Mouse (Mus musculus) gastrocnemius, adult 18-20 months (tissue): ENCODE data around the gene Tmed8. TPM values are rescaled to one million over a fixed set of nuclear protein-coding genes. Genes with fewer than 3 reads are reported as not detected.
"Not testable (repeated sequence)": the region's sequence is repeated elsewhere in the genome, so short reads cannot be mapped to it uniquely, and the experiment has no call there.

Source experiments
- DNase-seq: peaks from one replicate; pipeline ENCODE4 v3.0.0; 2021; ENCODE audit warnings: low spot score
- long read RNA-seq, 2 experiments: library from polyadenylated mRNA; stranded (forward); transcript quantifications; one replicate each; pipeline ENCODE4 v2.0.0; 2021
- total RNA-seq, 2 experiments: library from RNA; stranded (reverse); gene quantifications; 2 replicates each; pipeline ENCODE4 v1.2.3; 2021

The Tmed8 gene
- total RNA-seq = 1 to 10 TPM; 1.3 to 1.4 TPM
- long read RNA-seq, experiment 1 = 0 reads
- long read RNA-seq, experiment 2 = 0 reads

DNA sequence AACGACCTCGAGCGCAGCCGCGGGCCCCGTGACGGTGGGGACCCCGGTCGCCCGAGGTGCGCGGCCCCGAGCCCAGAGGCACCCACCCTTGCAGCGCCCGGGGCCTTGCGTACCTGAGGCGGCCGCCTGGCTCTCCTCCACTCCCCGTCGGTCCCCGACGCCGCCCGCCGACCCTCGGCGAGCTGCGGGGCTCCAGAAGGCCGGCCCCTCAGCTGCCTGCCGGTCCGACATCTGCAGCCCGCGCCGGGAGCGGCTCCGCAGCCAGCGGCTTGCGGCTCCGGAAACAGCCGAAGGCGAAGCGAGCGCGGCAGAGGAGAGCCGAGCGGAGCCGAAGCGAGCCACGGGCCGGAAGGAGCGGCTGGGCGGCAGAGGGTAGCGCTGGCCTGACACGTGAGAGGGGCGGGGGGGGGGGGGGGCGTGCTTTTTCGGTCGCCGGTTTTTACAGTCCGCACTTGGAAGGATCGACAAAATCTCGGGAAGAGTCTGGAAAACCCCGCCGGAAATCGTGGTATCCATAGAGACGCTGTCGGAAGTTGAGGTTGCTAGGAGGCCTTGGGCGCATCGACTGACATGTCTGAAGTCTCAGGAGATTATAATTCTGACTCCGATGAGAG, at the start of gene Tmed8:
Gene Tmed8 (minus strand): TSS at position 482 of the 614 bp plus-strand sequence.
- peak; percentile 63 for DNase-seq

DNA sequence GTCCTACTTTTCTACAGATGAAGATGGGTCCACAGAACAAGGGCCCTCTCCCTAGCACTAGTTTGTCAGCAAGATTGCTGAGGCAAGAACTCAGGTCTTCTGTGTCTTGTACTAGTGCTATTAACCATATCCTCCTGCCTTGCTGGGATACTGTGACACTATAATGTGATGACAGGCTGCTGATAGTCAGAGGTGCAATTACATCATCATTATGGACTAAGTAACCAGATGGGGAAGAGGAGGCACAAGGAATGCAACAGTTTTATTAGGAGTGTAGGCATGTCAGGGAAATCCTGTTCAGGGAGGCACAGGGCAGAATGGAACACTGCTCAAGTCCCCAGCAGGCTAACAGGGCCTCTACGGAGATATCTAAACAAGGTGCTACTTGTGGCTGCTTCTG, 38.4 kb upstream of the Tmed8 start, which contains the start of gene Noxred1:
Gene Noxred1 (minus strand): TSS at position 101 of the 400 bp plus-strand sequence.
- no peak for DNase-seq

DNA sequence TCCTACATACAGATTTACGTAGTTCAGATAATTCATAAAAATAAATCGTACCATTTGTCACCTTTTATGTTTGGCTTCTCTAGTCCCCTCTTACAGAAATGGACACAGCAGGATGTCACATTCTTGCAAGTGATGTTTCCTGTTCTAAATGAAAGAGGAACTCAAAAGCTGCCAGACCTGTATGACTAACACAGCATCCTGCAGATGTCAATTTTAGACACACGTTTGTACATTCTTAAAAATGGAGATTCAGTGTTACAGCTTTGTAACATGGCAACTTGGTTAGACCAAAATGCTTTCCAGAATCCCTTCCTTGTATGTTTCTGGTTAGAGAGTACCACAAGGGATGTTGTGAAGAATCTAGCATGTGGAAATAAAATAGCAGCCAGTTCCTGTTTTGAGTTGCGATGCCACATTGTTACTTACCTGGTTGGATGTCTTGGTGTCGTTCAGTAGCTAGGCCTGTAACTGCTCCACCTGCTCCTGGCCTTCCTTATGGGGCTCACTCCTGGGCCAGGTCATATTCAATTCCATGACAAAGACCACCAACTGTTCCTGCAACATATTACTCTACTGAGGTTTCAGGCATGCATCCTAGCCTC, 36.7 kb upstream of the Tmed8 start:
- no peak for DNase-seq

DNA sequence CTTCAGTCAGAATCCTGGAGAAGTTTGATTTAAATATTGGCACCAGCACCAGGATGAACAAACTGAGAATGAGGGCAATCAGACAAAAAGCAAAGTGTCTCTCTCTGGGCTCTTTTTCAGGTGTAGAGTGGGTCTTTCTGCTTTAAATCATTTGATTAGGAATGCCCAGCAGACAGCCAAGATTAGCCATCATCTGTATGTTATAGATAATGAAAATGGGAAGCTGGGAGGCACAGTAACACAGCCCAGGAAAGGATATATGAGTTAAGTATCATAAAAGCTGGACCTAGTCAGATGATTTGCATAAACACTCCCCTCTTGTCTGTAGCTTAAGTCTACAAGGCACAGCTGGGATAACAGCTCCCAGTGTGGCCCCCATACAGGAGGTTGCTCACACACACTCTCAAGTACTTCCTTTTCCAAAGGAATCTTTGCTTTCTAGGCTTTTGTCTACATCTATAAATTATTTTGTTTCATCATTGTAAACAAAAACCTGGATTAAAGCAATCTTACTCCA, 30.2 kb upstream of the Tmed8 start:
- DNase-seq = no peak

DNA sequence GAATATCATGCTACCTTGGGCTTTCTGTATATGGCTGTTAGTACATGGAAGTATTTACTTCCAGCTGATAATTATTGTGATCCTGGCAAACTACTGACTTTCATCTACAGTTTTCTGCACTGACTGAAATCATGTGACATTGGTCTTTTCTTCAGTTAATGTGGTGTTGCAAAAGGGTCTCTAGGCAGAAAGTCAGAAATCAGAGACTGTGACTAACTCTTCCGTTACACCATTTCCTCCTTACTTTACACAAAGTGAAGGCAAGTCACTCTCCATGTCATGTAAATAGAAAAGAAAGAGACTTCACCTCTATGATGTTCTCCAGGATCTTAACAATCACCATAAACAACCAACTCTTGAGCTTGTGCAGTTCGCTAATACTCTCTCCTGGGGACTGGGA, 29.4 kb upstream of the Tmed8 start:
- no peak for DNase-seq

DNA sequence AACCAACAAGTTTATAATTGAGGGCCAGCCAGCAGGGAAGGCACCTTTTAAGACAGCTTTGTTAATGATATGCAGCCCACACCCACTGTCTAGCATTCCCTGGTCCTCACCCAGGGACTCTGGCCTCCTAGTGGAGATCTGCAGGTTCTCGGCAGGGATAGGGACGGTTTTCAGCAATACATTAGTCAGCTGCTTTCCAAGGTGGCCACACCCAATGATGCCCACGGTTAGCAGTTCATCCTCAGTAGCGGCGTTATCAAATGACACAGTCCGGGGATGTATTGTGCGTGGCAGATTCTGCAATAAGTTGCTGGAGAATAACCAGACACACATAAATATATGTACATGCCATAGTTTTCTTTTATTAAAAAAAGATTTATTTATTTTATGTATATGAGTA, 26.5 kb upstream of the Tmed8 start:
- DNase-seq = no peak

DNA sequence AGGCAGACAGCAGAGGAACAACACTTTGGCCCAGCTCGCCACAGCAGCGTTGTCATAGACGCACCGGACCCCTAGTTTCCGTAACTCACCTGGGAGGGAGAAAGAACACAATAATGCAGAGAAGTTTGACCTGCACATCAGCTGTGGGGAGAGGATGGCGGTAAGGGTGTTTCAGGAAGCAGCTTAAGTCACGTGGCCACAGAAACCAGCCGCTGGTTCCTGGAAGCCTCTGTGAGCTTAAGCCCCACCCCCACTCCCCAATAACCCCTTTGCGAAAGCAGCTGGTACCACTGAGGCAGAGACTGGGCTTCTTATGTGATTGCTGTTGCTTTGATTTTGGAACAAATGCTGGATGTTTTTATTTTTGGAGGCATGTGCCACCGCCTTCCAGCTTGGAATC, 24.7 kb upstream of the Tmed8 start:
- no peak for DNase-seq

DNA sequence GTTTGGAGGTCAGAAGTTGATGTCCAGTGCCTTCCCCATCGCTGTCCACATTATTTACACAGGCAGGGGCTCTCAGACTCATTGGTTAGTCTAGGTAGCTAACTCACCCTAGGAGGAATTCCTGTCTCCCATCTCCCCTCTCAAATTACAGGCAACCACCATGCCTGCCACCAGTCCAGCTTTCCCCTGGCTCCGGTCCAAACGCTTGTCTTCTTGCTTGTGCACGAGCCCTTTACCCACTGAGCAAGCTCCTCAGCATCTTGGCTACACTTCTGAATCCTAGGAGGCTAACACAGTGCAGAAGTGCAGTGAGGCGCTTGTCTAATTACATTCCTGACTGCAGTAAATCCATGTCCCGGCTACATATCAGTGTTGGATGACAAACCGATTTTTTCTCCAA, 19.1 kb upstream of the Tmed8 start:
- peak; percentile 7 for DNase-seq

DNA sequence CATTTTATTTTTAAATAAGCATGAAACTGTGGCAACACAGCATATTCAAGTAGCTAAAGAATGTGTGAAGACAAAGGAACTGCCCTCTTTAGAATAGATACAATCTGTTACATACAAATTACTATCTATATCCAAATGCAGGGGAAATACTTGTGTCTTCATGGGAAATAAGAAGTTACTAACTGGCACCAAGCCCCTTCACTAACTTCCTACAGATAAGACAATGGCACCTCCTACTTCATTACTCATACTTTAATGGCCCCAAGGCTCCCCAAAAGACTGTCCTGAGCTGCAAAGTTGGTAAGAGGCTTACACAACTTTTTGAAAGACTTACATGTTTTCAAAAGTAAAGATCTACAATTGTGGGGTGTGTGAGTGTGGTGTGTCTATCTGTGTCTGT, 17.3 kb upstream of the Tmed8 start:
- no peak for DNase-seq

DNA sequence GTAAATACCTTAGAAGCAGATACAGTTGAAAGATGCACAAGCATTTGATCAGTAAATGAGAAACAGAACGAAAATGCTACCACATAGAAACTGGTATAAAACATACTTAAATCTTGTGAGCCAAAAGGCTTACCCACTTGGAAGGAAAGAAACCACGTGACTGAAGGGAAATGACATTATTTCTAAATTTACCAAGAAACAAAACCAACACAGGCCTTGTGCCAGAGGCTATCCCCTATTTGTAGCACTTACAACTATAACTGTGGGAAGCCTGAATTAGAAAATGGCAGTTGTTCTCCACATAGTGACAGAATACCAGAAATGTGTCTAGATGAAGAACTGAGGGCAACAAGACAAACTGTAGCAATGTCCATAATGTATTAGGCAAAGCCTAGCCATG, 15.8 kb upstream of the Tmed8 start:
- DNase-seq = no peak

DNA sequence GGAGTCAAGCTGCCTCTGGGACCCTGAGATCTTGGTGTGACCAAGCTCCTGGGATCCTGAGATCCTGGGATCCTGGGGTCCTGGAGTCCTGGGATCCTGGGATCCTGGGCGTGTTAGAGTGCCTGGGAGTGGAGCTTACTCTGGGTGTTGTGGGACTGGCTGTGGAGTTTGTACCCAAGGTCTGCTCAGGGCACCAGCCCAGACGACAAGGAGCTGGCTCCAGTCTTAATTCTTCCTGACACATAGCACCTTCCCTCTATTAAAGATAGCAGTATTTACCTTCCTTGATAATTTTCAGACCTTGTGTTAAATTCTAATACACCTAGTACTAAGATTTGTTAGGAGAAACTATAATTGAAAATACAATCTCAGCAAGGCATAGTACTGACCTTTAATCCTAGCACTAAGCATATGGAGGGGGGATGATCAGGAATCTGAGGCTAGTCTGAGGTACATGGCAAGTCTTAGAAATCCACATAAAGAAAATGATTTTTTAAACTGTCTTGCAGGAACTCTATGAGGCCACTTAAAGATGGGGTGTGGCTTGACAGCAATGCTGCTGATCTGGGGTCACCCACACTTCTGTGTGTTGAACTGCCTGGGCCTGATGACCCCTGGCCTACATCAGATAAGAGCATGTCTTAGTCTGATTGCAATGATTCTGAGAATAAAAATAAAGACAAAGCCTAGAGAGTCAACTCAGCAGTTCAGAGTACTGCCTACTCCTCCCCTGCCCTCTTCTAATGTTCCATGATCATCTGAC, 12.8 kb upstream of the Tmed8 start:
- DNase-seq = no peak

DNA sequence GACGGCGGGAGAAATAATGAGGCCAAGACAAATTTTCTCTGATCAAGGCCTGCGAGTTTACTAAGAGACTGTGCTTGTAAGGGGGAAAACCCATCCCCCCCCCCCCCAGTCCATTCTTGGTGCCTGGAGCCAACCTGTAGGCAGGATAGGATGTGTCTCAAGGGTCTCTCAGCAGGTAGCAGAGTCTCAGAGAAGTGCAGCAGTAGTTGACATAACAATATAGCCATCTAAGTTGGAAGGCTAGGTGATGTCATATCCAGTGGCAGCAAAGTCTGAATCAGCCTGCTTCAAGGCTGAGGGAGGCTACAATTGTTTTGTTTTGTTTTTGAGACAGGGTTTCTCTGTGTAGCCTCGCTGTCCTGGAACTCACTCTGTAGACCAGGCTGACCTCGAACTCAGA, 5.5 kb upstream of the Tmed8 start:
- not testable (repeated sequence) for DNase-seq

DNA sequence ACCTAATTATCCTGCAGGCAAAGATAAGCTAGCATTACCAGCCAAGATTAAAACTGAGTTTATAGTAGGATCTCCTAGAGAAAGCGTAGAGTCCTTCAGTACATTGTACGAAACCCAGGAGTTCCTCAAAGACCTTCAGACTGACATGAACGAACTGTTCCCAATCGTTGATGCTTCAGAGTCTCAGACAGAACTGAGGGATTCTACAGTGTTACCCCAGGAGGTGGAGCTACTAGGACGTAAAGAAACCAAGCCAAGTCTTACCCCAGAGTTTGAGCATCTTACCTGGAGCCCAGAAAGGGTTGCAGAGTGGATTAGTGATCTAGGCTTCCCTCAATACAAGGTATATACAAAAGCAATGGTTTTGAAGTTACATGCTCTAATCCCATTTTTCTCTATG, 1.4 kb upstream of the Tmed8 start:
- no peak for DNase-seq

DNA sequence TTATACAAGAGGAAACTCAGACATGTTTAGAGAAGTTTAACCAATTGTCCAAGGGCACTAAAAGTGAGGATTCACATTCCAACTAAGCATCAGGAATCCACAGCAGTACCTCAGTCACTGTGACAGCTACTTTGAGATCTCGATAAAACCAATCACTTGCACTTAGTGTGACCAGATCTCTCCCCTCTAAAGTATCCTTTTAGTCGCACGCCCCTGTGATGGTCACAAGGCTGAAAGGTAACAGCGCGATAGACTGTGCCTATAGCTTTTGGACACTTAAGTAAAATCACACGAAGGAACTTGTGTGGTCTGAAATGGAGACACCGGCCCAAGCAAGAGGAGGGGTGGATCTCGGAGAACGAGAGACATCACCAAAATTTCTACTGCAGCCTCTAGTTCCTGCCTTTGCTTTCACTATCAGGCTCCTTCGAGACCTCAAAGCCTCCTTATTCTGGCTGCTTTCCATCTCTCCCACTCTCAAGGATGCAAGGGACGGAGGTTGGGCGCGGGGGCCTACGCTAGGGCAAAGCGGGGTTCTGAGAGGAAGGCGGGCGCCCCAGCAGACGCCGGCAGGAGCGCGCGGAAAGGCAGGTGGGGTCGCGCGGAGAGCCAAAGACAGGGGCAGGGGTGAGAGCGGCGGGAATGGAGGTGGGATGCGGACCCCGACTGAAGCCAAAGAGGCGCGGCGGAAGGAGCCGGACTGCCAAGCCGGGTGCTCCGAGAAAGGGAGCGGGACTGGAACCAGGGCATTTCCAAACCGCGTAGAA, 865 bp downstream of the Tmed8 start, which contains the start of gene Samd15:
Gene Samd15 (plus strand): TSS at position 518 of the 767 bp plus-strand sequence.
- peak; percentile 4 for DNase-seq

DNA sequence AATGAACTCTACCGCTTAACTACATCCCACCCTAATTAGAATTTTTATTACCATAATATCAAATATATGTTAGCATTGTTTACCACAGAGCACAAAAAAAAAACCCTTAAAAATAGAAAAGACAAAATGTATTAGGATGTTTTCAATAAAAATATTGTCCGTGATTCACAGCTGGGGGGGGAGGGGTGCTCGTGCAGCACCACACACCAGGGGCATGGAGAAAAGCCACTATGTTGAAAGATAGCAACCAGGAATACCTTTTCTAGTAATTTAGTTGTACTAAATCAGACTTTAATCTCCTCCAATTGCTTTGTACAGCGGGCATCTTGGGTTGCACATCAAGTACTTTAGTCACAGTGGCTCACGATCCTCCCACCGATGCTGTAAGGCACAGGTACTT, 1.5 kb downstream of the Tmed8 start:
- no peak for DNase-seq

DNA sequence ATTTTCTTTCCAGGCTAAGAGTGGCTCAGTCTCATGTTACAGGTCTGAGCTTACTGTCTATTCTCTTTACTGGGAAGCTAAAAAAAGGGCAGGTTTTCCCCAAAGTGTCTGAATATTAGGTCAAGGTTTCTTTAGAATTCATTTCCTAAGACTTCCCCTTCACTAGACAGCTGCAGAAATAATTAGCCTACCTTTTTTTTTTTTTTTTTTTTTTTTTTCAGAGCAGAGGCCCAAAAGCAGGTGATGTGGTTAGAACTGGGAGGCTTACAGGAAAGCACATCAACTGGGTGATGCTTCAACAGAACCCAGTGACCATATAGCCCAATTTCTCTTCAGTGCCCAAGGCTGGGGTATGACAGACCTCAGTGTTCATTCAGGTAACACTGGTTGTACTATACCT, 3.9 kb downstream of the Tmed8 start:
- no peak for DNase-seq

DNA sequence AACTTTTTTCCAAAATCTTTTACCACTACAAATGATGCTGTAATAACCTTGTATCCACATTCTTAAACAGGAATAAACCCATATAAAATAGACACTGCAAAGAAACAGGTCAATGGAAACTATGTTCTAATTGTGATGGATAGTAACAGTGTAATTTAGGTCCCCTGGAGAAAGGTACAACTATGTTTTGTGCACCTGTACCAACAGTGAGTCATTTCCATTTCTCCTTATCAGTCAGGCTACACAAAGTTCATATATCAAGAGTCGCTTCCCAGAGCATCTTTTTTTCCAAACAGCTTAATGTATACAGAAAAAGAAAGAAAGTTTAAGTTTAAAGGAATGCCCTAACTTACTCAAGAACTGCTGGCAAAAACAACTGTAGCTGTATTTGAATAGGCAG, 5.2 kb downstream of the Tmed8 start:
- no peak for DNase-seq

DNA sequence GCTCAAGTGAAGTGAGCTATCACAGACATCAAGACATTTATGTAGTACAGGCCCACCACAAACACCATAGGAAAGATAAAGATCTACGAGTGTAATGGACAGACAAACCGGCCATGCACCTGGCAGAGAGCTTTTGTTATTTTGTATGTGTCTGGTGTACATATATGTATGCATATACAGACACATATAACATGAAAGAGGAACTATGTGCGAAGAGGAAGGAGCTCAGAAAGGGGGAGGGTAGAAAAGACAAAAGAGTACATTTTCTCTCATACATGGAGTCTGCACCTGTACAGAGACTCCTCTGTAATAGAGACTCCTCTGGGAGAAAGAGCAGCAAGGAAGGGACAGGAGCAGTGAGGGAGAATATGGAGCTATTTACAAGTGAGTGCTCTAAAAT, 7.2 kb downstream of the Tmed8 start:
- no peak for DNase-seq

DNA sequence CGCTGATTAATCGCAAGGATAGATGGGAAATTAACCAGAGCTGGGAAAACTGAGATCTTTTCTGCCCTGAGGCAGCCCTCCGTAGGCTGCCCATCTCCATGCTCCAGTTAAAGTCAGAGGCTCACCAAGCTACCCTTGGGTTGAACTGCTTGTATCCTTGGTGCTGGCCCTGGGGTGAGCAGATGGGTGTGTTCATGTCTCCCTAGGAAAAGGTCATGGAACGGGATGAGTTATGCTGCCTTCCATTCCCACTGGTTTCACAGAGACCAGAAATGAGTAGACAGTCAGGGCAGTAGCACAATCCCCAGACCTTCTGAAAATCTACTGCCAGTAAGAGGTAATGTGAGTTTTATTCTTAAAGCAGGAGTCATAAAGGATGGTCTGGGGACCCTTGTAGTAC, 22.6 kb downstream of the Tmed8 start:
- DNase-seq = no peak

DNA sequence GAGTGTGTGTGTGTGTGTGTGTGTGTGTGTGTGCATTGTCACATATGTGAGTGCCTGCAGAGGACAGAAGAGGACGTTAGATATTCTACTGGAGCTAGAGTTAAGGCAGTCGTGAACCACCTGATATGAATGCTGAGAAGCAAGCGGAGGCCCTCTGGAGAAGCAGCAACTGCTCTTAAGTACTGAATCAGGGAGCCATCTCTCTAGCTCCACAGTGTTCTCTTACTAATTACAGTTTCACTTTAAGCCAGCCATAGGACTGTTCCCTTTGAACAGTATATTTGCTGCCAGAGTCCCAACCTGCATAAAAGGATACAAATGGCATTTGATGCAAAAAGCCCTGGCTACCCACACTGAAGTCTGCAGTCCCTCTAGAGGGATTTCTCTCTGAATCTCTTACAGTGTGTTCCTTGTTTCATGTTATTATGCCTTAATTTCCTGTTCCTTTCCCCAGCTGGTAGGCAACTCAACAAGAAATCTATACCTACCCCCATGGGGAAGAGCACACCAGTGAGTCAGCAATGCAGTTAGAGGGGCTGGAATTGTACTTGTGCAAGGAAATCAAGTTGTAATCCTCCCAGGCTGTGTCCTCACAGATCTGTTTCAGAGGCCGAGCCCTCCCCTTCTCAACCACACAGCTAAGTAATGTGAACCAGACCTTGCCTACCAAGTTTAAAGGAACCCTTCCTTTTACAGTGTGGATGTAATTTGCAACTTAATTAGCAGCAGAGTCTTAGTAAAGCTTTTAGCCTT, 24.9 kb downstream of the Tmed8 start:
- DNase-seq = no peak

DNA sequence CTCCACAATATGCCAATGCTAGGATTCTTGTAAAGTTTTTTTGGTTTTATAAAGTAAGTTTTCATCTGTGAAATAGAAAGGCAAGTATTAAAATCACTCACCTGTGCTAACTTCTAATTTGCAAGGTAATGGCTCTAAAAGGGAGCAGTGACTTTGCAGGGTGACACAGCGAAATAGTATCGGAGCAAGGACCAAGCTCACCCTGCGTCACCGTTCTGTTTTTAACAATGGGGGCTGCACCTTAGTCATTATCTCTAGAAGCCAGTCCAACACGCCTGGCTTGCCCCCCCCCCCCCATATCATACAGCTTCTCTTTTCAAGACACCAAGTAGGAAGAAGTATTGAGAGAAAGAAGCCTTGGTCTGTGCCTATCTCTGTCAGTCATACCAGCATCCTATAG, 39.4 kb downstream of the Tmed8 start:
- DNase-seq = no peak
